Mouse (Mus musculus) liver (tissue): ENCODE data around the gene 1110032A03Rik.

ENCODE experiments used
- DNase-seq: peaks from one replicate; pipeline ENCODE4 v3.0.0-alpha.2; 2020; ENCODE audit warnings: mixed read lengths

Gene 1110032A03Rik

GRCm38 (mm10) chr9:50774991-50775612 lies at the start of gene 1110032A03Rik, which contains the start of gene Alg9:
Gene 1110032A03Rik, minus strand, starts transcription at chr9:50775520.
Gene Alg9, plus strand, starts transcription at chr9:50775019.
- DNase-seq, result peak; percentile 87

- DNase-seq, result peak; percentile 73
Observed at GRCm38 (mm10) chr9:50823779-50824453, 48.6 kb upstream of the 1110032A03Rik start.

- no peak for DNase-seq
Observed at GRCm38 (mm10) chr9:50822216-50822615, 46.9 kb upstream of the 1110032A03Rik start.

DNA sequence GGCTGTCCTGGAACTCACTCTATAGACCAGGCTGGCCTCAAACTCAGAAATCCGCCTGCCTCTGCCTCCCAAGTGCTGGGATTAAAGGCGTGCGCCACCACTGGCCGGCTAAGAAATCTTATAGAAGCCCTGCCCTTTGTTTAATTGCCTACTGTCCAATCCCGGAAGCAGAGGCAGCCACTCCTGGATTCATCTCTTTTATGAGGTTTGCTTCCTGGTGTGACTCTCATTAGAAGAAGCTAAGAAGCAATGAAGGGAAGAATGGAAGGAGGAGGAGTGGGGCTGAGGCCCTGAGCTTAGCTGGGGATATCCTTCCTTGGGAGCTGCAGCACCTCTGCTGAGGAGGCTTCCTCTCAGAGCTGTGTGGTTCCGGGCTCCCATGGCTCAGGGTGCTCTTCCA lies 46.3 kb upstream of the 1110032A03Rik start:
- DNase-seq, result no peak

GRCm38 (mm10) chr9:50819716-50820115 lies 44.4 kb upstream of the 1110032A03Rik start:
- no peak for DNase-seq

DNA sequence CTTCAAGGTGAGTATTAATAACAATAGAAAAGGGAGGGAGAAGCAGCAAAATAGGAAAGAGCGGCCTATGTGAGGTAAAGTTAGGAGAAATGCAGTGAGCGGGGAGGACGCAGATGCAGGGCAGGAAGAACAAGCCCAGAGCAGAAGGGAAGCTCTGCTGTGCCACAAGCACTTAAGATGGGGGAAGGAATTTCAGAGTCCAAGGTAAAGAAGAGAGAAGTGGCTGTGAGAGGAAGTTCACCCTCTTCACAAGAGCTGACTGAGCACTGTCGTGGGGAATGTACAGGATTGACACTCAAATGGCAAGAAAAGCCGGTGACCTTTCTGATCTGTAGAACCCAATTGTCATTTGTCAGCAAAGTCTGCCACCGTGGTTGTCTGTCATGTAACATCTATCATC lies 42.7 kb upstream of the 1110032A03Rik start:
- no peak for DNase-seq

DNA sequence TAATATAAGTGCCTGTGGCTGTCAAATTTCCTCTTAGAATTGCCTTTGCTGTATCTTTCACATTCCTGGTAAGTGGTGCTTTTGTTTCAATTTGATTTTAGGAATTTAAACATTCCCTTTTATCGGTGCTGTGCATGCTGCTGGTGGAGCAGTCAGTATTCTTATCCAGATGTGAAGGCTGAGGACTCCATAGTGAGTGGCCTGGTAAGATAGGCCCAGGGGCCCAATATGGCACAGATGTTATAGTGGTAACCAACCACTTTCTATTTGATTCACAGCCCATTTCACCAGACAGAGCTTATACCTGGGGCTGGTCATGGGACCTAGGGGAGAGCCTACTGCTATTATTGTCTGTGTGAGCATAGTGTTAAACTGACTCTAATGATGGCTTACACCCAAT lies 41.2 kb upstream of the 1110032A03Rik start:
- DNase-seq, result peak; percentile 74

DNA sequence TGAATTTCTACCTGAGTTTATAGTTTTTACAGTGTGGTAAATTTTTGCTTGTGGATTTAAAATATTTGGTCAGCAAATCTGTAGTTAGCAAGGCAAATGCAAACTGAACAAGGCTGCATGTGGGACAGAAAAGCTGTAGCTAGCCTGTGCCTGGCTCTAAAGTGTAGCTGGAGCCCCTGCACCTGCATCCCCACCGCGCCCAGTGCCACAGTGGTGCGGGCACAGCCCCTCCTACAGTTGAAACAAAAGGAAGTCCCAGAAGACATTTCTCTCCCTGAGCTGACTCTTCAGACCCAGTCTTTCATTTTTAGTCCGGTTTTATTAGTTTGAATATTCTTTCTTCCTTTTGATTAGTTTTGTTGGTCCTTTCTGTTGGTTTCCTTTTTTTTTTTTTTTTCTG lies 40.3 kb upstream of the 1110032A03Rik start:
- DNase-seq, result no peak

DNA sequence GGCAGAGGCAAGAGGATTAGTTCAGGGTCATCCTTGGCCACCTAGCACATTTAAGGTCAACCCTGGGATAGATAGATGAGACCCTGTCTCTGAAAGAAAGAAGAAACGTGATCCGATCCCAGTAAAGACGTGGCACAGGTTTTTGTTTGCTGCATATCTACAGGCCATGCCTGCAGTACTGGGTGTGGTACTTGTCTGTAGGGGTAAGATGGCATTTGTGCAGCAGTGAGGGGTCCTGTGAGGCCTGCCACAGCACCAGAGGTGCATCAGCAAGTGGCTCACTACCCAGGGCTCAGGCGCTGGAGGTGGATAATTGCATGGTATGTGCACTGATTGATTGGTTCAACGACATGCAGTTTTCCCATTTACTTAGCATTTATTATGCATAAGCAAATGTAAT lies 38.5 kb upstream of the 1110032A03Rik start:
- DNase-seq, result peak; percentile 79

- DNase-seq, result peak; percentile 63
Observed at GRCm38 (mm10) chr9:50811746-50812145, 36.4 kb upstream of the 1110032A03Rik start.

DNA sequence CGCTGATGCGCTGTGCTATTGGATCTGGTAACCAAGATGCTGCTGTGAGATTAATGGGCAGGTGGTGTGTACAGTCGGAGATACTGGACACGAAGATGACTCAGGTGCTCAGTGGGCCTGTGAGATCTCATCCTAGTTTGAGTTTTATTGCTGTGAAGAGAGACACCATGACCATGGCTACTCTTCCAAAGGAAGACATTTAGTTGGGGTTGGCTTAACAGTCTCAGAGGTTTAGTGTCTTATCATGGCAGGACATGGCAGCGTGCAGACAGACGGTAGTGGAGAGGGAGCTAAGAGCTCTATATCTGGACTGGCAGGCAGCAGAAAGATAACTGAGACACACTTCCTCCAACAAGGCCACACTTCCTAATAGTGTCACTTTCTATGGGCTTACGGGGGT lies 35.9 kb upstream of the 1110032A03Rik start:
- peak; percentile 80 for DNase-seq

- no peak for DNase-seq
Observed at GRCm38 (mm10) chr9:50809146-50809545, 33.8 kb upstream of the 1110032A03Rik start.

DNA sequence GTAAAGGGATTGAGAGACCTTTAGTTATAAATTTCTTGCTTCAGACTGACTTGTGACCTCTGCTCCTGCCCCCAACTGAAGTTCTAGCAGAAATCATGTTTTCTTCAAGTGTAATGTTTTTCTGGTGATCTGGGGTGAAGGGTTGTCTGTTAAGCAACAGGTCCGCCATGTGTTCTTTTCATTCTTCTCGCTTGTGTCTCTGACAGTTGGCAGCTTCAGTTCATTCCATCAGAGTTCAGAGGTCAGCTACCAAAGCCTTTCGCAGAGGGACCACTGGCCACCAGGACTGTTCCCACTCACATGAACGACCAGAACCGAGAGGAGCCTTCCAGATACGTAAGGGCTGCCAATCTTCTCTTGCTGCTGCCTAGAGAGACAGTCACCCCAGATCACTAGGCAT lies 33.2 kb upstream of the 1110032A03Rik start:
- no peak for DNase-seq

DNA sequence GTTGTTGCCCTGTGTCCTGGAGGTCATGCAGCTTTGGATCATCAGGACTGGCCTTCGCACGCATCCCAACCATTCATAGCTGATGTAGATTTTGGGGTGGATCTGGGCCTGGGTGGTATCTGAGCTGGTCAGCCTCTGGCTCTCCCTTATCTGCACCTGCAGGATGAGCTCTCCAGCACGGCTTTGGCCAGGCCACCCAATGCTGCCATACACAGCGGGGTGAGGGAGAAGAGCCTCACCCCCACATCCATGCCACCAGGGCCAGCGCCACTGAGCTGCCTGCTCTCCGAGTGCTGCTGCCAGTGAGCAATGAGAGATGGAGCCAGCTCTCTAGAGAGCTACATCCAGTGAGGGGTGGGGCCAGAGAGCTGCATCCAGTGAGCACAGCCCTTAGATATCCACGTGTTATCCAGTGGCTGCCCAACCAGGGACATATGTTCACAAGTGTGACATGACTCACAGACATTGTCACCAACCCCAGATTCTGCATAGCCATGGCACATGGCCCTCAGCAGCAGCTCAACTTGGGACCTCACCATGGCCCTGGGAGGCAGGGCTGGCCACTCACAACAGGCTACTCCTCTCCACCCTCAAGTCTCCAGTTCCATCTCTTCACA lies 27.8 kb upstream of the 1110032A03Rik start:
- DNase-seq, result peak; percentile 90

GRCm38 (mm10) chr9:50800985-50801384 lies 25.7 kb upstream of the 1110032A03Rik start:
- DNase-seq, result peak; percentile 77

- no peak for DNase-seq
Observed at GRCm38 (mm10) chr9:50798368-50798767, 23.0 kb upstream of the 1110032A03Rik start.

DNA sequence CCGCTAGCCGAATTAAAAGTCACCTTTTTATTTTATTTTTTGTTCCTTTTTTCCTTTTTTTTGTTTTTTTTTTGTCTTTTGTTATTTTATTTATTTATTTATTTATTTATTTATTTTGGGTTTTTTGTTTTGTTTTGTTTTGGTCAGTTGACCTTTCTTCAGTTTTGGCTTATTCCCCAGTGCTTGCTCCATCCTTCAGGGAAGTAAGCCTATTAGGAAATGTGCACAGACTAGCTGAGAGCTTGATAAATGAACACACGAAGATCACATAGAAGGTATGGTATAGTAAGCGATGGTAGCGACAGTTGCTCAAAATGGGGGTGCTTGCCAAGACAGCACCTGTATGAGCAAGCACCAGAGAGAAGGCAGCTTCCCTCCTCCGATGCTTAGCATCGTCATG lies 22.3 kb upstream of the 1110032A03Rik start:
- DNase-seq, result no peak

- no peak for DNase-seq
Observed at GRCm38 (mm10) chr9:50796776-50797175, 21.5 kb upstream of the 1110032A03Rik start.

DNA sequence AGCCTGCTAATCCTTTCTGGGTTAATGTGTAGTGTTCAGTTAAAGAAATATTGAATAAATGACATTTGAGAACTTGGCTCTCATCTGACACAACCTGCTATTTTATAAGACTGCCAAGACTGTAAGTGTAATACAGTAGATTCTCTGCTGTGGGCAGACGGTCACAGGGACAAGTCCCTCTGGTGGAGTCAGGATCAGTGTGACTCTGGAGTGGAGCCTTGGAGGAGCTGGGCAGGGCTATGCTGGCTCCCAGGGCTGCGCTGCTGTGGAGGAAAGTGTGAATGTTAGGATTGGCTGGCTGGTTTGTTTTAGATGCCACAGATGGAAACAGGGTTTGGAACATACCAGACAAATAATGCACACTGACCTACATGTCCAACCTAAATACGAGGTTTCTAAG lies 19.9 kb upstream of the 1110032A03Rik start:
- no peak for DNase-seq

DNA sequence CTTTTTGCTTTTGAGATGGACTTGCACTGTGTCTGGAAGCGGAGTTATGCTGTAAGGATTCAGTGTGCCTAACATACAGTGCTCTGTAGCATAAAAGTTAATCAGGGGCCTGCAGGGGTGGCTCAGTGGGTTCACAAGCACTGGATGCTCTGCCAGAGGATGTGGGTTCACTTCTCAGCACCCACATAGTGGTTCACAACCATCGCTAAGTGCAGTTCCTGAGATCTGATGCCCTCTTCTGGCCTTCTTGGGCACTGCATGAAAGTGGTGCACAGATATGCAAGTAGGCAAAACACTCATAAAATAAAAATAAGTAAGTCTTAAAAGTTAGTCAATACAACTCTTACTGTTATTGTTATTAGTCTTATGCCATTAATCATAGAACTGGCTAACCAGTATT lies 6.8 kb upstream of the 1110032A03Rik start:
- peak; percentile 65 for DNase-seq

GRCm38 (mm10) chr9:50776162-50776760 lies 941 bp upstream of the 1110032A03Rik start:
- no peak for DNase-seq

DNA sequence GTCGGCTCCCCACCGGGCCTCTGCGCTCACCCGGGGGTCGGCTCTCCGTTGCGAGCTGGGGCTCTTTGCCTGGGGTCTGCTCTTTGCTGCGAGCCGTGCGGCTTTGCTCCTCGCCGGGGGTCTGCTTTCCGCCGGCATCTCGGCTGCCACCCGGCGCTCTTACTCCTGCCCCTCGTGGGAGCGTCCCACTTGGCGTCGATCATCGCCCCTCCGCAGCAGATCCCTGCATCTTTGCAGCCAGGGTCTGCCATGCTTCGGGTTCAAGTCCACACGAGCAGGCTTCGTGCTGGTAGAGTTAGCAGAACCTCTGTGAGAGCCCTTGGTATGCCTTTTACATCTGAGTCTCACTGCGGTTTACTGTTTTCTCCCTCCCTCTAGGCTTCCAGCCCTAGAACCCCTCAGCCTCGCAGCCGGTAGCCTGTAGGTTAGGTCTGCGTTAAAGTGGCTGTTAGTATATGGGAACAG lies 374 bp upstream of the 1110032A03Rik start:
- peak; percentile 23 for DNase-seq

DNA sequence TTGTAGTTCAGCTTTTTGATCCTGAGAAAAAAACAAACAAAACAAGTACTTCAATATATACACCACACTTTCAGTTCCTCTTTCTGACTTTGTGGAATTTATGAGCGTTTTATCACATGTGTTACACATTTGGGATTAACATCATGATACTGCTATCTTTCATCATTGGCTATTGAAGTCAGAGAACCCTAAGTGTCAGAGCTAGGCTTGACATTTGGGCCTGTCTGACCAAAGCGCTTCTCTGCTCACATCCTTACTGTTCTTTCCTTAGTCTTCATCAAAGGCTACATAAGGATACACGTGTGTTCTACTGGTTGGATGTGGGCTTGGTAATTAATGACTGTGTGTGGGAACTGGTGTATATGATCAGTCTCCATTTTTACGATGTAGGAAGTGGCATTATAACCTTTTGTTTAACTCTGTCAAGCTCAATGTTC lies 1.3 kb downstream of the 1110032A03Rik start:
- DNase-seq, result no peak

- DNase-seq, result no peak
Observed at GRCm38 (mm10) chr9:50770011-50770410, 5.3 kb downstream of the 1110032A03Rik start.
